ENCODE assay signal across 1 mouse cellular context in genomic region chr11:96987873-96988655, GRCm38 (mm10).
A peak's percentile ranks its signal among the peaks of the same experiment; 100 is the strongest.
TF ChIP-seq lines count a peak whose summit lies in the region.

No protein-coding gene starts in this region.

TF ChIP-seq in CH12.LX, 34 proteins besides CTCF, POLR2A, EP300 and RAD21:
- TF ChIP-seq TCF12 (IDR thresholded peaks at IDR 0.05; ENCODE audit: low read depth, low read length) (peak; percentile 83), SIN3A (IDR thresholded peaks at IDR 0.05; ENCODE audit: low read length) (peak; percentile 94; the same call in 1 of the 2 replicates), ELF1 (IDR thresholded peaks at IDR 0.05; ENCODE audit: low read depth, low read length) (peak; percentile 82), E2F4 (IDR thresholded peaks at IDR 0.05; ENCODE audit: insufficient replicate concordance, low read depth, low read length) (no peak), SMC3 (IDR thresholded peaks at IDR 0.05; ENCODE audit: low read depth, low read length) (no peak), USF1 (IDR thresholded peaks at IDR 0.05; ENCODE audit: low read depth, low read length) (peak; percentile 91), USF2 (conservative IDR thresholded peaks at IDR 0.05; ENCODE audit: low read depth, low read length) (peak; percentile 92), MEF2A (IDR thresholded peaks at IDR 0.05; ENCODE audit: borderline replicate concordance, low read depth, low read length) (peak; percentile 70; the same call in 1 of the 2 replicates), ZC3H11A (IDR thresholded peaks at IDR 0.05; ENCODE audit: low read depth, low read length) (no peak), HCFC1 (IDR thresholded peaks at IDR 0.05; ENCODE audit: low read depth, low read length) (peak; percentile 71), MYC (IDR thresholded peaks at IDR 0.05; ENCODE audit: low read depth, low read length) (peak; percentile 71; the same call in 1 of the 2 replicates), NELFE (IDR thresholded peaks at IDR 0.05; ENCODE audit: low read depth, low read length) (peak; percentile 76), KAT2A (IDR thresholded peaks at IDR 0.05; ENCODE audit: insufficient replicate concordance, low read length) (peak; percentile 51; the same call in 1 of the 2 replicates), GABPA (IDR thresholded peaks at IDR 0.05; ENCODE audit: insufficient replicate concordance, low read depth, low read length) (no peak), MAFK (IDR thresholded peaks at IDR 0.05; ENCODE audit: insufficient replicate concordance, low read length) (peak; percentile 75; the same call in 1 of the 2 replicates), BHLHE40 (IDR thresholded peaks at IDR 0.05; ENCODE audit: low read depth, low read length) (peak; percentile 95), ZNF384 (IDR thresholded peaks at IDR 0.05; ENCODE audit: low read depth, low read length) (peak; percentile 52), PAX5 (IDR thresholded peaks at IDR 0.05; ENCODE audit: low read length) (no peak), MAZ (IDR thresholded peaks at IDR 0.05; ENCODE audit: low read depth, low read length) (peak; percentile 61; the same call in 1 of the 2 replicates), ZKSCAN1 (IDR thresholded peaks at IDR 0.05; ENCODE audit: borderline replicate concordance, low read depth, low read length) (no peak), ZMIZ1 (IDR thresholded peaks at IDR 0.05; ENCODE audit: low read depth, low read length) (no peak), MAX (IDR thresholded peaks at IDR 0.05; ENCODE audit: low read length) (peak; percentile 94), RCOR1 (conservative IDR thresholded peaks at IDR 0.05; ENCODE audit: low read depth, low read length) (peak; percentile 62; the same call in 1 of the 2 replicates), IRF4 (IDR thresholded peaks at IDR 0.05; ENCODE audit: low read depth, low read length) (peak; percentile 60), UBTF (IDR thresholded peaks at IDR 0.05; ENCODE audit: low read depth, low read length) (0 out of 2 replicates have a peak, but pooled peaks have one; percentile 32), JUN (IDR thresholded peaks at IDR 0.05; ENCODE audit: insufficient read depth, low read depth, low read length) (no peak), POLR2AphosphoS2 (IDR thresholded peaks at IDR 0.05; ENCODE audit: low read depth, low read length) (0 out of 2 replicates have a peak, but pooled peaks have one; percentile 65), CHD2 (IDR thresholded peaks at IDR 0.05; ENCODE audit: low read length) (peak; percentile 89), CHD1 (IDR thresholded peaks at IDR 0.05; ENCODE audit: low read depth, low read length) (no peak), ETS1 (conservative IDR thresholded peaks at IDR 0.05; ENCODE audit: low read depth, low read length) (peak; percentile 89), MXI1 (IDR thresholded peaks at IDR 0.05; ENCODE audit: low read depth, low read length) (peak; percentile 89), NRF1 (IDR thresholded peaks at IDR 0.05; ENCODE audit: low read depth, low read length) (peak; percentile 34; the same call in 1 of the 2 replicates), TBP (conservative IDR thresholded peaks at IDR 0.05; ENCODE audit: low read depth, low read length) (peak; percentile 39; the same call in 1 of the 2 replicates), JUND (conservative IDR thresholded peaks at IDR 0.05; ENCODE audit: low read depth, low read length) (no peak)
